Mouse (Mus musculus) olfactory bulb, adult 2 months (tissue): ENCODE data around the gene Trmt112.

ENCODE experiments used
- CTCF ChIP-seq: fragments of 200-500 bp; IDR thresholded peaks from 2 replicates; pipeline ENCODE4 v1.5.1; 2012; ENCODE audit warnings: low read depth, mild to moderate bottlenecking, low read length, moderate library complexity; ENCODE audit not compliant: insufficient read depth
- POLR2A ChIP-seq: fragments of 200-500 bp; IDR thresholded peaks from 2 replicates; pipeline ENCODE4 v1.6.1; 2012; ENCODE audit warnings: mild to moderate bottlenecking, low read depth, low read length, moderate library complexity; ENCODE audit not compliant: insufficient read depth

- TF ChIP-seq POLR2A (no peak), CTCF (no peak)
Measured at GRCm38 (mm10) chr19:6931002-6931401, 21.5 kb downstream of the Trmt112 start.
